Mouse (Mus musculus) urinary bladder, adult 18-20 months (tissue): ENCODE data around the gene Rbm20.
A peak's percentile ranks its signal among the peaks of the same experiment; 100 is the strongest.
"Not testable (repeated sequence)": the region's sequence is repeated elsewhere in the genome, so short reads cannot be mapped to it uniquely, and the experiment has no call there.

Source experiments
- DNase-seq, 2 experiments: peaks; one replicate each; pipeline ENCODE4 v3.0.0; 2022; ENCODE audit warnings: low spot score in 2 of 2, mixed read lengths in 2 of 2

Rbm20 gene

DNA sequence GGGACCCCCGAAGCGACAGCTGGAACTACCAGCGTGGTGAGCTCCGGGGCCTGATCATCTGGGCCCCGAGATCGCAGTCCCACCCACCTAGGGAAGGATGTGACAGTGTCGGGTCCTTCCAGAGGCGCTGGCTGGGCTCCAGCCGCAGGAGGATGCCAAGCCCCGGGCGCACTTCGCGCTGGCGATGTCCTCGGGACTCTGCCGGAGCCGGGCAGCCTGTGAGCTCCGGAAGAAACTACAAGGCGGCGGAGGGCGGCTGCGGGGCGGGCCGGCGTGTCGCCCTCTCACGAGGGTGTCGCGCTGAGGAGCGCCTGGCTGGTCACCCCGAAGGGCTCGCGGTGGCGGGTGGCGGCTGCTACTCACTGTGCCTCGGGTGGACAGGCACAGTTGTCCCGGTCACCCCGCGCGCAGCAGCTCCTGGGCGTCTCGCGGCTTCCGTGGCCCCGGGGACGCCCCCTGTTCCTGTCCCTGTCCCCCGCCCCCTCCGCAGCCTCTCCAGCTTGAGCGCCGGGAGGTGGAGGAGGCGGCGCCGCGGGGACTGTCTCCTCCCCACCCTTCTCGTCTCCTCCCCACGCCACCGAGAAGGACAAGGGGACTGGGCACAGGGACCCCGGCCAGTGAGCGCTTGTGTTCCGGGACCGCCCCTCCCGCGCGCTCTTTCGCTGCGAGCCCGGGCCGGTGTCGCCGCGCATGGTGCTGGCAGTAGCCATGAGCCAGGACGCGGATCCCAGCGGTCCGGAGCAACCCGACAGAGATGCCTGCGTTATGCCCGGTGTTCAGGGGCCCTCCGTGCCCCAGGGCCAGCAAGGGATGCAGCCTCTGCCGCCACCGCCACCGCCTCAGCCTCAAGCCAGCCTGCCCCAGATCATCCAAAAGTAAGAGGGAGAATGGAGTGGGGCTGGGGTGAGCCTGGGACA is at the start of gene Rbm20:
Gene Rbm20 (plus strand): TSS at position 589 of the 917 bp plus-strand sequence.
- peak in 1 of 2 experiments; percentile 31 for DNase-seq

- no peak for DNase-seq
These were observed 39.1 kb upstream of the Rbm20 start for GRCm38 (mm10) chr19:53638041-53638440.

- no peak for DNase-seq
These were observed 38.4 kb upstream of the Rbm20 start for GRCm38 (mm10) chr19:53638727-53639126.

DNA sequence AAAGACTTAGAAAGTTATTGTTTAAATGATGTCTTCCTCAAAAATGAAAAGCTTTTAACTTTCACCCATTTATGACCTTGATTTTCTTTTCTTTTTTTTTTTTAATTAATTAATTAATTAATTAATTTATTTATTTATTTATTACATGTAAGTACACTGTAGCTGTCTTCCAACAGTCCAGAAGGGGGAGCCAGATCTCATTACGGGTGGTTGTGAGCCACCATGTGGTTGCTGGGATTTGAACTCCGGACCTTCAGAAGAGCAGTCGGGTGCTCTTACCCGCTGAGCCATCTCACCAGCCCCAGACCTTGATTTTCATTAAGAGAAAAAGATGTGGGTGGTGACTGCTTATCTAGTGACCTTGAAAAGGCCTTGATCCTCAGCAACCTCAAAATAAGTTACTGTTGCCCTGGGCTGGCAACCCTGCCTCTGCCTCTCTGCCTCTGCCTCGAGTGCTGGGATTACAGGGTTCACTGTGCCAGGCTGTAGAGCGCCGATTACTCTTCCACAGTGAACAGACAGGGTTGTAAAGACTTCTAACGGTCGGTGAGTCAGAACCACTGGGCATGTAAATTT is 33.0 kb upstream of the Rbm20 start:
- DNase-seq = no peak

GRCm38 (mm10) chr19:53647301-53647700 is 29.8 kb upstream of the Rbm20 start:
- no peak for DNase-seq

- no peak for DNase-seq
These were observed 29.1 kb upstream of the Rbm20 start for GRCm38 (mm10) chr19:53648056-53648455.

- peak; percentile 32 to 39 for DNase-seq
These were observed 28.3 kb upstream of the Rbm20 start for GRCm38 (mm10) chr19:53648802-53649236.

GRCm38 (mm10) chr19:53649361-53649760 is 27.7 kb upstream of the Rbm20 start:
- no peak for DNase-seq

- no peak for DNase-seq
These were observed 27.3 kb upstream of the Rbm20 start for GRCm38 (mm10) chr19:53649802-53650201.

DNA sequence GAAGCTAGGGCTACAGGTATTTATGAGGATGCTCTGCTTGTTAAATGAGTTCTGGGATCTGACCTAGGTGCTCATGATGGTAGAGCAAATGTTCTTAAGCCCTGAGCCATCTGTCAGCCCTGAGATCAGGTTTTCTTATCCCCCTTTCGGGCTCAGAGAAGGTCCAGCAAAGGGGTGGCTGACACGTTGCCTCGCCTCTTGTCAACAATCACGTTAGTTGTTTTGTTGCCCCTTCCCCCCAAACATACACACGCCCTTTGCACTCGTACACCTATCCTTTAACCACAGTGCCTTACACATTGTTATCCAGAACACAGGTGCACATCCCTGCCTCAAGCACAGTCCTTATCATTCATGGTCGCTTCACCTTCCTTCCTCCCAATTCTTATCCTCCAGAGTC is 26.2 kb upstream of the Rbm20 start:
- no peak for DNase-seq

DNA sequence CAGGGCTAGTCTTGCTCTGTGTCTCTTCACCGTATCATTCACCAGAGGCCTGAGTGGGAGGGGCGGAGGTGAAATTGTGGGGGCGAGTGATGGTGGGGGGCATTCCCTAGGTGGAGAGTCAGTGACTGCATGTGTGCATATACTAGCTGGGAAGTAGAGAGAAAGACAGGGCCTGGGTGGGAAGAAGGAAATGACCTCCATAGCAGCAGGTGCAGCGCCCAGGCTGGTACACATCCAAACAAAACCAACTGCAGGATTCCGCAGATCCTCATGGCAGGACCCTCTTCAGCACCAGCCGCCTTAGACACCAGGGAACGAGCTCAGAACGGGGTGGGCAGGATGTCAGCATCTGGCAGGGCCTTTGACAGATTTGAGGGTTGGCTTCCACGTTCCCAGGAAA is 24.8 kb upstream of the Rbm20 start:
- DNase-seq = no peak

DNA sequence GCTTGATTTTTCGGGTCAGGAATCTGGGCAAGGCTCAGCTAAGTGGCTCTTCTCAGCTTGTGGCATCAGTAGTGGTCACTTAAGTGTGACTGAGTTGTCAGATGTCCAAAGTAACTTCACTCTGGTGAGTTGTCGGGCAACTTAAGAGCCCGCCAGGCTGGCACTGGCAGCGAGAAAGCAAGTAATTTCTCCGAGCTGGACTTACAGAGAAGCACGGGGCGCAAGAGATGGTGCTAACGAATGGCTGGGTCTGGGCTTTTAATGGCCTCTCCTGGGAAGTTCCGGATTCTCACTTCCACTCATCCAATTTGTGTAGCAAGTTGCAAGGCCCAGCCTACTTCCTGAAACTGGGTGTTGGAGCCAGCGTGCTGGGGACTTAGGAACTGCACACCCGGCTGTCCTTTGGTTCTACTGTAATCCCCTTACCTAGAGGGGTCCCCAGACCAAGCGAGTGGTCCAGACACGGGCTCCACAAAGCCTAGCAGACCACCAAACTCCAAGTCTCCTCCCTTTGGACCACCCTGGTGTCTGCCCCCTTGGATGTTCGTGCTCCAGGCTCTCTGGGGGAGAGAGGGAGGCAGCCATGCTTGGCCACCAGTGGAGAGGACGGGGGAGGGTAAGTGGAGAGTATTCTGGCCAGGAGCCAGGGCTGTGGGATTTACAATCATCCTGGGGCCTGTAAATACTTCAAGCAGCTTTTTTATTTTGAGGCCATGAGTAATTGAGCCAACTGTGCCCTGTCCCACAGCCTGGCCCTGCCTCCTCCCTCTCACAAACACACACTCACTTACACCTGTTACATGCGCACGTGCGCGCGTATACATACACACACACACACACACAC is 23.3 kb upstream of the Rbm20 start:
- DNase-seq = no peak

GRCm38 (mm10) chr19:53656443-53656842 is 20.7 kb upstream of the Rbm20 start:
- DNase-seq = not testable (repeated sequence)

GRCm38 (mm10) chr19:53657437-53657836 is 19.7 kb upstream of the Rbm20 start:
- no peak for DNase-seq

- no peak for DNase-seq
These were observed 16.2 kb upstream of the Rbm20 start for GRCm38 (mm10) chr19:53660722-53661420.

DNA sequence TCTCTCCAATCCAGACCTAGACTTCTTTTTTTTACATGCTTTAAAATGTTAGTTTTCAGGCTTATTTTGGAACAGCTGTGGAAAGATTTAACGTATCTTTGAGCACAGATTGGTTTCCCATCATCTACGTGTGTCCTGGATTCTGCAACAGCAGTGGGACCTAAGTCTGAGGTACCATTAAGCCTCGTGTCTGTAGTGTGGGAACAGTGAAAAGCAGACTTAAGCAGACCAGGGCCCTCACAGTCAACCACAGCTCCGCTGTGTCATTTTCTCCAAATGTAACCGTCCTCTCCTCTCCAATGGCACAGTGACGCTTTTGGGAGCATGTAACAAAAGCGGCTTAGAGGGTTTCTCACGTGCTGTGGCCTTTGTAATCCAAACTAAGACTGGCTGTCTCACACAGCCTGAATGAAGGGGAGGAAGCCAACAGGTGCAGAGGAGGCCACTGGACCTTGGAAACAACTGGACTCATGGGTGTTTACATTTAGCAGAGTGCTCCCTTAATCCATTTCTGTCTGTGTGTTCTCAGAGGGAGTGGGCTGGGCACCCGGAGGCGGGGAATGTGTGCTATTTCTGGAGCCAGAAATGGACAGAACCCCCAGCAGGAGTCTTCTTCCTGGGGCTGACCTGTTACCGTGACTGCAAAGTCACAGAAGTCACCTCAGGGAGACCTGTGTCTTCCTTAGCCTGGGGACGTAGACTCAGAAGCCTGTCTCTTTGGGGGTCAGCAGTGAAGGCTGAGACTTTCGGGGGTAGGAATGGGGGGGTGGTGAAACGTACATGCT is 15.0 kb upstream of the Rbm20 start:
- DNase-seq = no peak

GRCm38 (mm10) chr19:53664831-53665230 is 12.3 kb upstream of the Rbm20 start:
- no peak for DNase-seq

DNA sequence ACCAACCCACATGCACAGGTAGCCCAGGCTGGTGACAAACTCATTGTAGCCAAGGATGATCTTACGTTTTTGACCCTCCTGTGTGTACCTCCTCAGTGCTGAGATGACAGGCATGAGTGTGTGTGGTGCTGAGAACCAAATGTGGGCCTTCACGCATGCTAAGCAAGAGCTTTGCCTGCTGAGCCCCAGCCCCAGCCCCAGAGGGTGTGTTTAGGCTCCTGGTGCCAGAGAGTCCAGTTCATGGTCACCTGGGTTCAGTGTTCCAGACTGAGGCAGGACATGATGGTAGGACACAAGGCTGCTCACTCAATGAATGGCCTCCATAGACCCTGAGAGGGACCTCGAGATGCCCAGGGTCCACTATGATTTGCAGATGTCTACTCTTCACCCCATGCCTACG is 11.7 kb upstream of the Rbm20 start:
- no peak for DNase-seq

GRCm38 (mm10) chr19:53666708-53667107 is 10.4 kb upstream of the Rbm20 start:
- DNase-seq = no peak

GRCm38 (mm10) chr19:53668821-53669220 is 8.3 kb upstream of the Rbm20 start:
- no peak for DNase-seq
